Mouse (Mus musculus) olfactory bulb, adult 2 months (tissue): ENCODE data around the gene Ankrd23.

Experiments used
- CTCF ChIP-seq: fragments of 200-500 bp; IDR thresholded peaks from 2 replicates; pipeline ENCODE4 v1.5.1; 2012; ENCODE audit warnings: low read depth, mild to moderate bottlenecking, low read length, moderate library complexity; ENCODE audit not compliant: insufficient read depth
- POLR2A ChIP-seq: fragments of 200-500 bp; IDR thresholded peaks from 2 replicates; pipeline ENCODE4 v1.6.1; 2012; ENCODE audit warnings: mild to moderate bottlenecking, low read depth, low read length, moderate library complexity; ENCODE audit not compliant: insufficient read depth

GRCm38 (mm10) chr1:36563632-36564031 lies 26.9 kb upstream of the Ankrd23 start:
- TF ChIP-seq POLR2A (no peak), CTCF (no peak)
